Mouse (Mus musculus) MEL (cell line): ENCODE results near the gene Leo1. TPM values are rescaled to one million over a fixed set of nuclear protein-coding genes. Genes with fewer than 3 reads are reported as not detected.

Experiments used
- DNase-seq: peaks from one replicate; pipeline ENCODE4 v3.0.0; 2011; ENCODE audit warnings: low read depth, low spot score
- H3K27ac ChIP-seq: 2 replicates; pipeline ENCODE4 v1.5.1; 2012; ENCODE audit warnings: low read depth, mild to moderate bottlenecking, control low read depth, low read length, moderate library complexity; ENCODE audit not compliant: control insufficient read depth
- H3K27me3 ChIP-seq, 2 experiments: fragments of 150-350 bp in 1 of 2; sonication (generic) in 1 of 2; 2 replicates each; pipeline ENCODE4 v1.6.1; 2012; ENCODE audit warnings: low read length in 2 of 2, mild to moderate bottlenecking in 2 of 2, improper control_type of control experiment in 1 of 2, moderate library complexity in 1 of 2; ENCODE audit not compliant: insufficient read depth in 2 of 2, control insufficient read depth in 1 of 2
- H3K36me3 ChIP-seq, 2 experiments: 2 replicates each; pipeline ENCODE4 v1.6.1; 2012 to 2014; ENCODE audit warnings: low read length in 2 of 2, improper control_type of control experiment in 1 of 2, inconsistent platforms in 1 of 2, mild to moderate bottlenecking in 1 of 2; ENCODE audit not compliant: insufficient read depth in 2 of 2, control insufficient read depth in 1 of 2
- H3K4me1 ChIP-seq, 2 experiments: fragments of 150-350 bp in 1 of 2; sonication (generic) in 1 of 2; 2 replicates each; pipeline ENCODE4 v1.6.1; 2012; ENCODE audit warnings: low read length in 2 of 2, improper control_type of control experiment in 1 of 2, mild to moderate bottlenecking in 1 of 2; ENCODE audit not compliant: insufficient read depth in 2 of 2, control insufficient read depth in 1 of 2
- H3K4me3 ChIP-seq, 2 experiments: fragments of 150-350 bp in 1 of 2; sonication (generic) in 1 of 2; 2 replicates each; pipeline ENCODE4 v1.5.1; 2012; ENCODE audit warnings: low read depth in 2 of 2, low read length in 2 of 2, mild to moderate bottlenecking in 2 of 2, moderate library complexity in 2 of 2, control low read depth in 1 of 2, improper control_type of control experiment in 1 of 2; ENCODE audit not compliant: control insufficient read depth in 1 of 2, insufficient read depth in 1 of 2
- H3K79me2 ChIP-seq: 2 replicates; pipeline ENCODE4 v1.6.1; 2012; ENCODE audit warnings: mild to moderate bottlenecking, low read length, moderate library complexity; ENCODE audit not compliant: control insufficient read depth, poor library complexity, insufficient read depth
- H3K9ac ChIP-seq: 2 replicates; pipeline ENCODE4 v1.6.1; 2012; ENCODE audit warnings: low read depth, mild to moderate bottlenecking, control low read depth, low read length, moderate library complexity; ENCODE audit not compliant: control insufficient read depth, poor library complexity, severe bottlenecking
- H3K9me3 ChIP-seq: fragments of 150-350 bp; sonication (generic); replicated peaks from 2 replicates; pipeline ENCODE4 v1.6.1; 2012; ENCODE audit warnings: mild to moderate bottlenecking, low read length, improper control_type of control experiment, moderate library complexity; ENCODE audit not compliant: insufficient read depth
- BHLHE40 ChIP-seq: IDR thresholded peaks from 2 replicates; pipeline ENCODE4 v1.6.1; 2012; ENCODE audit warnings: low read depth, mild to moderate bottlenecking, inconsistent platforms, low read length, improper control_type of control experiment, borderline replicate concordance
- CHD1 ChIP-seq: IDR thresholded peaks from 2 replicates; pipeline ENCODE4 v1.6.1; 2012; ENCODE audit warnings: low read depth, mild to moderate bottlenecking, inconsistent platforms, low read length, improper control_type of control experiment
- CHD2 ChIP-seq: IDR thresholded peaks from 2 replicates; pipeline ENCODE4 v1.6.1; 2011; ENCODE audit warnings: low read length, improper control_type of control experiment
- EP300 ChIP-seq, 2 experiments: IDR thresholded peaks; 2 replicates each; pipeline ENCODE4 v1.6.1; 2011; ENCODE audit warnings: improper control_type of control experiment in 2 of 2, low read length in 2 of 2, low read depth in 1 of 2, mild to moderate bottlenecking in 1 of 2
- GABPA ChIP-seq: IDR thresholded peaks from 2 replicates; pipeline ENCODE4 v1.6.1; 2012; ENCODE audit warnings: low read depth, mild to moderate bottlenecking, inconsistent platforms, low read length, improper control_type of control experiment, moderate library complexity
- HCFC1 ChIP-seq: IDR thresholded peaks from 2 replicates; pipeline ENCODE4 v1.6.1; 2012; ENCODE audit warnings: low read depth, mild to moderate bottlenecking, inconsistent platforms, low read length, improper control_type of control experiment, moderate library complexity
- MAFK ChIP-seq: IDR thresholded peaks from 2 replicates; pipeline ENCODE4 v1.6.1; 2011; ENCODE audit warnings: low read depth, mild to moderate bottlenecking, low read length, improper control_type of control experiment, borderline replicate concordance
- MAX ChIP-seq: IDR thresholded peaks from 2 replicates; pipeline ENCODE4 v1.6.1; 2011; ENCODE audit warnings: low read length, improper control_type of control experiment
- MAZ ChIP-seq: IDR thresholded peaks from 2 replicates; pipeline ENCODE4 v1.6.1; 2012; ENCODE audit warnings: low read depth, mild to moderate bottlenecking, inconsistent platforms, low read length, improper control_type of control experiment
- NELFE ChIP-seq: IDR thresholded peaks from 2 replicates; pipeline ENCODE4 v1.6.1; 2011; ENCODE audit warnings: low read depth, low read length, improper control_type of control experiment
- NRF1 ChIP-seq: IDR thresholded peaks from 2 replicates; pipeline ENCODE4 v1.6.1; 2014; ENCODE audit warnings: low read depth, mild to moderate bottlenecking, inconsistent platforms, low read length, improper control_type of control experiment, moderate library complexity; ENCODE audit not compliant: poor library complexity, insufficient read depth, severe bottlenecking
- POLR2A ChIP-seq, 2 experiments: IDR thresholded peaks; 2 replicates each; pipeline ENCODE4 v1.6.1; 2011 to 2012; ENCODE audit warnings: low read length in 2 of 2, mild to moderate bottlenecking in 2 of 2, control low read depth in 1 of 2, improper control_type of control experiment in 1 of 2, low read depth in 1 of 2, moderate library complexity in 1 of 2; ENCODE audit not compliant: control insufficient read depth in 1 of 2, insufficient read depth in 1 of 2, poor library complexity in 1 of 2
- POLR2AphosphoS2 ChIP-seq: IDR thresholded peaks from 2 replicates; pipeline ENCODE4 v1.6.1; 2011; ENCODE audit warnings: low read length, improper control_type of control experiment
- RAD21 ChIP-seq: IDR thresholded peaks from 2 replicates; pipeline ENCODE4 v1.6.1; 2011; ENCODE audit warnings: mild to moderate bottlenecking, low read depth, low read length, improper control_type of control experiment
- SIN3A ChIP-seq: IDR thresholded peaks from 2 replicates; pipeline ENCODE4 v1.6.1; 2012; ENCODE audit warnings: low read length, improper control_type of control experiment, inconsistent platforms
- TBP ChIP-seq: IDR thresholded peaks from 2 replicates; pipeline ENCODE4 v1.8.0; 2011; ENCODE audit warnings: low read depth, low read length, improper control_type of control experiment
- UBTF ChIP-seq: IDR thresholded peaks from 2 replicates; pipeline ENCODE4 v1.6.1; 2012; ENCODE audit warnings: low read depth, mild to moderate bottlenecking, inconsistent platforms, low read length, improper control_type of control experiment, moderate library complexity, borderline replicate concordance; ENCODE audit not compliant: insufficient read depth
- USF1 ChIP-seq: IDR thresholded peaks from 2 replicates; pipeline ENCODE4 v1.6.1; 2014; ENCODE audit warnings: low read depth, mild to moderate bottlenecking, inconsistent platforms, low read length, improper control_type of control experiment, moderate library complexity
- polyA plus RNA-seq, 2 experiments: library from polyadenylated mRNA; stranded (reverse) in 1 of 2; unstranded in 1 of 2; fragments of >175 nt in 1 of 2; fragments of >200 nt in 1 of 2; gene quantifications; 2 replicates each; pipeline versions ENCODE4 v1.2.1 to v1.2.4; 2012; ENCODE audit warnings: low replicate concordance in 2 of 2, low read depth in 1 of 2; ENCODE audit not compliant: insufficient read length in 2 of 2, insufficient read depth in 1 of 2, missing spikeins in 1 of 2
- total RNA-seq: library from RNA; depleted of rRNA; stranded (reverse); fragments of 300-350 nt; gene quantifications from 2 replicates; pipeline ENCODE4 v1.2.3, GENCODE M21; 2012

Leo1 gene
- total and polyA plus RNA-seq, 3 experiments = 42.6 to 49.0 TPM; not detected in 1

- Histone ChIP-seq H3K9ac (no peak overlapping the region), H3K36me3 (peaks cover 0 to 24% of the 10 kb centered on the region in 2 experiments; a peak in 2 of 4 replicates), H3K79me2 (no peaks in the 10 kb centered on the region), H3K4me3 (no peak overlapping the region), H3K9me3 (no peaks in the 10 kb centered on the region), H3K27me3 (no peaks in the 10 kb centered on the region), H3K27ac (no peak overlapping the region), H3K4me1 (peaks cover 6 to 23% of the 10 kb centered on the region in 2 experiments)
- no peak for DNase-seq
- no peak for TF ChIP-seq TBP
- no peak for TF ChIP-seq NELFE
- no peak for TF ChIP-seq MAX
- TF ChIP-seq GABPA = no peak
- no peak for TF ChIP-seq USF1
- no peak for TF ChIP-seq EP300 (IDR thresholded peaks at IDR 0.05; ENCODE audit: low read depth in 1 of 2, low read length in 2 of 2)
- no peak for TF ChIP-seq UBTF
- TF ChIP-seq CHD2 = no peak
- TF ChIP-seq POLR2AphosphoS2 = no peak
- TF ChIP-seq NRF1 = no peak
- no peak for TF ChIP-seq POLR2A (IDR thresholded peaks at IDR 0.05; ENCODE audit: control insufficient read depth in 1 of 2, insufficient read depth in 1 of 2, low read depth in 1 of 2, low read length in 2 of 2, poor library complexity in 1 of 2)
- no peak for TF ChIP-seq HCFC1
- TF ChIP-seq RAD21 = no peak
- no peak for TF ChIP-seq MAFK
- no peak for TF ChIP-seq CHD1
Measured at GRCm38 (mm10) chr9:75435291-75435690, 6.0 kb upstream of the Leo1 start.

GRCm38 (mm10) chr9:75435918-75436317 lies 5.4 kb upstream of the Leo1 start:
- peak overlapping the region; percentile 49 for H3K9ac ChIP-seq

More at GRCm38 (mm10) chr9:75435918-75436317, 5.4 kb upstream of the Leo1 start:
- DNase-seq = peak; percentile 82
- no peaks in the 10 kb centered on the region for H3K27me3 ChIP-seq
- no peak overlapping the region for H3K27ac ChIP-seq
- TF ChIP-seq EP300 (IDR thresholded peaks at IDR 0.05; ENCODE audit: low read depth in 1 of 2, low read length in 2 of 2) = no peak
- TF ChIP-seq POLR2AphosphoS2 = no peak
- 0 out of 2 replicates have a peak, but pooled peaks have one; percentile 33 for TF ChIP-seq SIN3A
- no peak for TF ChIP-seq MAZ
- TF ChIP-seq BHLHE40 = no peak
- TF ChIP-seq, all 39 proteins: peak for 1
- no peaks in the 10 kb centered on the region for H3K9me3 ChIP-seq
- peak overlapping the region; percentile 44 to 45 for H3K4me3 ChIP-seq
- H3K36me3 ChIP-seq = peaks cover 0 to 21% of the 10 kb centered on the region in 2 experiments; a peak in 2 of 4 replicates
- no peaks in the 10 kb centered on the region for H3K79me2 ChIP-seq
- peaks cover 4 to 18% of the 10 kb centered on the region in 2 experiments for H3K4me1 ChIP-seq
